Mouse (Mus musculus) kidney, embryonic 14.5 days (tissue): ENCODE data around the gene Efhd1. TPM values are rescaled to one million over a fixed set of nuclear protein-coding genes. Genes with fewer than 3 reads are reported as not detected.

Source experiments
- ATAC-seq: fragments of 200-750 bp; cut with Nextera tagmentation; 2 replicates; pipeline ENCODE4 v1.8.0; 2017; ENCODE audit warnings: moderate number of reproducible peaks, mild to moderate bottlenecking, moderate TSS enrichment, moderate library complexity; ENCODE audit not compliant: low FRiP score, low TSS enrichment
- H3K27ac ChIP-seq: fragments of 300-500 bp; sonication (generic); 2 replicates; pipeline ENCODE4 v1.5.1; 2014; ENCODE audit warnings: low read depth, mild to moderate bottlenecking, low read length, moderate library complexity, mixed read lengths
- H3K27me3 ChIP-seq: fragments of 300-500 bp; sonication (generic); 2 replicates; pipeline ENCODE4 v1.6.1; 2014; ENCODE audit warnings: mild to moderate bottlenecking, low read length; ENCODE audit not compliant: control insufficient read depth, insufficient read depth
- H3K36me3 ChIP-seq: fragments of 300-500 bp; sonication (generic); 2 replicates; pipeline ENCODE4 v1.6.1; 2014; ENCODE audit warnings: low read length, mixed read lengths; ENCODE audit not compliant: control insufficient read depth, insufficient read depth
- H3K4me1 ChIP-seq: fragments of 300-500 bp; sonication (generic); 2 replicates; pipeline ENCODE4 v1.6.1; 2014; ENCODE audit warnings: low read length, mixed read lengths; ENCODE audit not compliant: control insufficient read depth, insufficient read depth
- H3K4me2 ChIP-seq: fragments of 300-500 bp; sonication (generic); replicated peaks from 2 replicates; pipeline ENCODE4 v1.6.1; 2014; ENCODE audit warnings: low read depth, mild to moderate bottlenecking, low read length
- H3K4me3 ChIP-seq: fragments of 300-500 bp; sonication (generic); 2 replicates; pipeline ENCODE4 v1.5.1; 2014; ENCODE audit warnings: mild to moderate bottlenecking, low read length
- H3K9ac ChIP-seq: fragments of 300-500 bp; sonication (generic); 2 replicates; pipeline ENCODE4 v1.6.1; 2014; ENCODE audit warnings: low read depth, mild to moderate bottlenecking, low read length, moderate library complexity
- H3K9me3 ChIP-seq: fragments of 300-500 bp; sonication (generic); 2 replicates; pipeline ENCODE4 v1.6.1; 2016; ENCODE audit warnings: low read length; ENCODE audit not compliant: control insufficient read depth
- WGBS: fragments of 180-500 bp; shearing (Covaris S2); extraction: QIAGEN DNeasy Blood & Tissue Kit; methylation state at CpG from one replicate; pipeline ENCODE4 v1.1.7; 2014; 5-methylcytosine and 5-hydroxymethylcytosine counted together
- polyA plus RNA-seq: library from polyadenylated mRNA; unstranded; fragments of >200 nt; fragmentation: Nextera tagmentation; extraction: Ambion mirVana; gene quantifications from 2 replicates; pipeline ENCODE4 v1.2.1, GENCODE M21; 2014

Efhd1 gene
- polyA plus RNA-seq, 1 experiment from 2014 or later = 3.6 TPM

- Histone ChIP-seq H3K27me3 (no peaks in the 10 kb centered on the region), H3K4me3 (no peak overlapping the region), H3K4me2 (no peak overlapping the region), H3K27ac (no peak overlapping the region), H3K36me3 (no peaks in the 10 kb centered on the region), H3K4me1 (no peaks in the 10 kb centered on the region), H3K9ac (no peak overlapping the region), H3K9me3 (no peaks in the 10 kb centered on the region)
- WGBS = 89% methylated on average over 2 of the region's 2 CpGs
- ATAC-seq = no peak
Observed at GRCm38 (mm10) chr1:87312681-87313080, 48.5 kb downstream of the Efhd1 start.

DNA sequence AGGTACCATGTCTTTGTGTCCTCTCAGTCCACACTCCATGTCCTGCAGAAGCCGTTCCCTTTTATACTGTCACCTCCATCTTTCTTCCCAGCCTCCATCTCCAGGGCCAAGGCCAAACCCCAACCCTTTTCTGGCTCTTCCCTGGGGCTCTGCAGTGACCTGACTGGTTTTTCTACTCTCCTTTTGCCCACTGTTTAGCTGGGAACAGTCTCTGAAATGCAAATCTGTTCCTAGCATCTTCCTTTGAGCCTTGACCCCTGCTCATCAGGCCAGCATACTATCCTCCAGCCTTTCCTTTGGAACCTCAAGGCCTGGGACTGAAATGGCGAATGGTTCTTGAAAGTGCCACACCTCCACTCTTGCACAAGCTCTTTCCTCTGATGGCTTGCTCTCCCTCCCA, 49.0 kb downstream of the Efhd1 start:
- no peak overlapping the region for H3K4me3 ChIP-seq
- no peaks in the 10 kb centered on the region for H3K36me3 ChIP-seq
- no peak overlapping the region for H3K4me2 ChIP-seq
- no peak overlapping the region for H3K9ac ChIP-seq
- H3K4me1 ChIP-seq = no peaks in the 10 kb centered on the region
- 87% methylated on average over 2 of the region's 2 CpGs for WGBS
- H3K27me3 ChIP-seq = no peaks in the 10 kb centered on the region
- H3K9me3 ChIP-seq = no peaks in the 10 kb centered on the region
- no peak for ATAC-seq
- H3K27ac ChIP-seq = no peak overlapping the region

- Histone ChIP-seq H3K9ac (no peak overlapping the region), H3K36me3 (no peaks in the 10 kb centered on the region), H3K9me3 (no peaks in the 10 kb centered on the region), H3K4me1 (no peaks in the 10 kb centered on the region), H3K4me2 (no peak overlapping the region), H3K27me3 (no peaks in the 10 kb centered on the region), H3K4me3 (no peak overlapping the region), H3K27ac (no peak overlapping the region)
- ATAC-seq = no peak
- 89% methylated on average over 8 of the region's 8 CpGs for WGBS
Observed at GRCm38 (mm10) chr1:87313843-87314570, 49.8 kb downstream of the Efhd1 start.

DNA sequence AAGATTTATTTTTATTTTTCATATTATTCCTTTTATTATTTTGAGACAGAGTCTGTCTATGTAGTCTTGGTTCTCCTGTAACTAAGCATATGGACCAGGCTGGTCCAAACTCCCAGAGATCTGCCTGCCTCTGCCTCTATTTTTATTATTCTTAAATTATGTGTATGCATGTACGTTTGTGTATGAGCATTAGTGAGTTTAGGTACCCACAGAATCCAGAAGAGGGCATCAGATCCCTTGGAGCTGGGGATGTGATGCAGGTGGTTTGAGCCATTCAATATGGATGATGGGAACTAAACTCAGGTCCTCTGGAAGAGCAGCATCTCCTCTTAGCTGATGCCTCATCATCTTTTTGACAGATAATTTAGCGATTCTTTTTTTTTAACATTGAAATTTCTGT, 51.3 kb downstream of the Efhd1 start:
- Histone ChIP-seq H3K9ac (no peak overlapping the region), H3K27ac (no peak overlapping the region), H3K4me3 (no peak overlapping the region), H3K36me3 (no peaks in the 10 kb centered on the region), H3K9me3 (peaks cover 8% of the 10 kb centered on the region), H3K4me2 (no peak overlapping the region), H3K4me1 (no peaks in the 10 kb centered on the region), H3K27me3 (no peaks in the 10 kb centered on the region)
- no peak for ATAC-seq
- 91% methylated on average over 2 of the region's 2 CpGs for WGBS

- Histone ChIP-seq H3K27ac (no peak overlapping the region), H3K4me1 (no peaks in the 10 kb centered on the region), H3K36me3 (no peaks in the 10 kb centered on the region), H3K4me3 (no peak overlapping the region), H3K9me3 (peaks cover 13% of the 10 kb centered on the region), H3K27me3 (no peaks in the 10 kb centered on the region), H3K4me2 (no peak overlapping the region), H3K9ac (no peak overlapping the region)
- ATAC-seq = no peak
- 88% methylated on average over 2 of the region's 2 CpGs for WGBS
Observed at GRCm38 (mm10) chr1:87315894-87316293, 51.7 kb downstream of the Efhd1 start.

GRCm38 (mm10) chr1:87316672-87317071, 52.5 kb downstream of the Efhd1 start:
- WGBS = 53% methylated on average over 3 of the region's 3 CpGs
- Histone ChIP-seq H3K4me2 (no peak overlapping the region), H3K9me3 (peaks cover 19% of the 10 kb centered on the region), H3K4me1 (no peaks in the 10 kb centered on the region), H3K27ac (no peak overlapping the region; the same call in 1 of the 2 replicates), H3K9ac (no peak overlapping the region), H3K27me3 (no peaks in the 10 kb centered on the region), H3K36me3 (no peaks in the 10 kb centered on the region), H3K4me3 (no peak overlapping the region)
- no peak for ATAC-seq

GRCm38 (mm10) chr1:87321071-87321470, 56.9 kb downstream of the Efhd1 start:
- H3K4me3 ChIP-seq = no peak overlapping the region
- H3K4me2 ChIP-seq = no peak overlapping the region
- no peaks in the 10 kb centered on the region for H3K4me1 ChIP-seq
- peaks cover 19% of the 10 kb centered on the region for H3K9me3 ChIP-seq
- no peak overlapping the region for H3K9ac ChIP-seq
- no peak overlapping the region for H3K27ac ChIP-seq
- no peaks in the 10 kb centered on the region for H3K36me3 ChIP-seq
- WGBS = 5% methylated on average over 1 of the region's 1 CpGs
- ATAC-seq = no peak
- H3K27me3 ChIP-seq = no peaks in the 10 kb centered on the region

GRCm38 (mm10) chr1:87322778-87323177, 58.6 kb downstream of the Efhd1 start:
- Histone ChIP-seq H3K4me2 (no peak overlapping the region), H3K9ac (no peak overlapping the region), H3K27me3 (no peaks in the 10 kb centered on the region), H3K4me3 (no peak overlapping the region), H3K36me3 (no peaks in the 10 kb centered on the region), H3K27ac (no peak overlapping the region), H3K9me3 (peaks cover 19% of the 10 kb centered on the region), H3K4me1 (no peaks in the 10 kb centered on the region)
- ATAC-seq = no peak
- 93% methylated on average over 3 of the region's 3 CpGs for WGBS

- H3K4me3 ChIP-seq = no peak overlapping the region
- no peaks in the 10 kb centered on the region for H3K36me3 ChIP-seq
- H3K9me3 ChIP-seq = peaks cover 17% of the 10 kb centered on the region
- no peak overlapping the region for H3K27ac ChIP-seq
- no peak overlapping the region for H3K9ac ChIP-seq
- peaks cover 5% of the 10 kb centered on the region for H3K4me1 ChIP-seq
- no peak for ATAC-seq
- H3K27me3 ChIP-seq = no peaks in the 10 kb centered on the region
- no peak overlapping the region for H3K4me2 ChIP-seq
Observed at GRCm38 (mm10) chr1:87324649-87325048, 60.5 kb downstream of the Efhd1 start.
